Mouse (Mus musculus) embryonic fibroblast, embryonic 13.5 days (primary cell): Measurements from ENCODE around the gene Rps6kb1. TPM values are rescaled to one million over a fixed set of nuclear protein-coding genes. Genes with fewer than 3 reads are reported as not detected.

Experiments
- H3K27ac ChIP-seq: 2 replicates; pipeline ENCODE4 v1.5.1; 2012; ENCODE audit warnings: low read length, control low read depth, inconsistent platforms; ENCODE audit not compliant: insufficient read depth
- H3K4me1 ChIP-seq: 2 replicates; pipeline ENCODE4 v1.6.1; 2011; ENCODE audit warnings: low read length; ENCODE audit not compliant: control insufficient read depth, insufficient read depth
- H3K4me3 ChIP-seq: 2 replicates; pipeline ENCODE4 v1.5.1; 2011; ENCODE audit warnings: mild to moderate bottlenecking, control low read depth, low read length; ENCODE audit not compliant: insufficient read depth
- CTCF ChIP-seq: IDR thresholded peaks from 2 replicates; pipeline ENCODE4 v1.5.1; 2011; ENCODE audit warnings: mild to moderate bottlenecking, control low read depth, low read length, moderate library complexity, borderline replicate concordance; ENCODE audit not compliant: insufficient read depth
- POLR2A ChIP-seq: IDR thresholded peaks from 2 replicates; pipeline ENCODE4 v1.6.1; 2011; ENCODE audit warnings: low read depth, mild to moderate bottlenecking, control low read depth, low read length, moderate library complexity
- polyA plus RNA-seq: library from polyadenylated mRNA; stranded (reverse); fragments of >200 nt; gene quantifications from 2 replicates; pipeline ENCODE4 v1.2.4, GENCODE M21; 2011; ENCODE audit warnings: low read depth; ENCODE audit not compliant: missing spikeins, insufficient read length

Rps6kb1 gene
- polyA plus RNA-seq, 1 experiment = 70.3 TPM

- peaks cover 27% of the 10 kb centered on the region for H3K4me1 ChIP-seq
- H3K27ac ChIP-seq = peak overlapping the region; percentile 5
- no peak overlapping the region for H3K4me3 ChIP-seq
- TF ChIP-seq POLR2A (no peak), CTCF (no peak)
These were observed 29.1 kb upstream of the Rps6kb1 start for GRCm38 (mm10) chr11:86573646-86574231.

- peaks cover 29% of the 10 kb centered on the region for H3K4me1 ChIP-seq
- peak overlapping the region; percentile 100 for H3K27ac ChIP-seq
- TF ChIP-seq CTCF = no peak
- no peak for TF ChIP-seq POLR2A
- no peak overlapping the region for H3K4me3 ChIP-seq
These were observed 28.0 kb upstream of the Rps6kb1 start for GRCm38 (mm10) chr11:86572623-86573022.

GRCm38 (mm10) chr11:86571871-86572270 lies 27.3 kb upstream of the Rps6kb1 start:
- H3K4me3 ChIP-seq = no peak overlapping the region
- TF ChIP-seq POLR2A (no peak), CTCF (no peak)
- peak overlapping the region; percentile 100 for H3K27ac ChIP-seq
- H3K4me1 ChIP-seq = peaks cover 27% of the 10 kb centered on the region

GRCm38 (mm10) chr11:86571047-86571855 lies 26.6 kb upstream of the Rps6kb1 start:
- Histone ChIP-seq H3K4me3 (no peak overlapping the region), H3K27ac (peak overlapping the region; percentile 100), H3K4me1 (peaks cover 21% of the 10 kb centered on the region)
- no peak; the same call in none of the 2 replicates for TF ChIP-seq POLR2A
- TF ChIP-seq CTCF = no peak

DNA sequence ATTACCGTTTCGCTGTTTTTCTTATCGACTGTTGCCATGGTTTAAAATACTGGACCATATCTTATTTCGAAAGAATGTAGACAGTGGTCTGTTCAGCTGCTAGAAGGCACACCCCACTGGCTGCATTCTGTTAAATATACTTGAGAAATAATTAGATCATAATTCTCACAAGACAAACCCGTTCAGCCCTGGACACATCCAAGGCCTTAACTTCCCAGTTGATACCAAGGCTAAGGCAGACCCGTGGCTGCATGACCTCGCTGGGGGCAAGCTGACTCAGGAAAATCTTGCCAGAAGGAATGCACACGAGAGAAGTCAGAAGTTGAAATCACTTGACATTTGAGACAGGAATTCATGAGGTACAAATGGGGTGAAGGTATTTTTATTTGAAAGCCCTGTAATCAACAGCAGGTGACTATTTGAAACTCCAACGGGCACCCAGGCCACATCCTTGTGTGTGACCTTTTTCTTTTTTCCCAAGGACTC lies 25.7 kb upstream of the Rps6kb1 start:
- Histone ChIP-seq H3K4me1 (peaks cover 13% of the 10 kb centered on the region), H3K27ac (peak overlapping the region; percentile 100), H3K4me3 (no peak overlapping the region)
- peak; percentile 32 for TF ChIP-seq POLR2A
- no peak for TF ChIP-seq CTCF

DNA sequence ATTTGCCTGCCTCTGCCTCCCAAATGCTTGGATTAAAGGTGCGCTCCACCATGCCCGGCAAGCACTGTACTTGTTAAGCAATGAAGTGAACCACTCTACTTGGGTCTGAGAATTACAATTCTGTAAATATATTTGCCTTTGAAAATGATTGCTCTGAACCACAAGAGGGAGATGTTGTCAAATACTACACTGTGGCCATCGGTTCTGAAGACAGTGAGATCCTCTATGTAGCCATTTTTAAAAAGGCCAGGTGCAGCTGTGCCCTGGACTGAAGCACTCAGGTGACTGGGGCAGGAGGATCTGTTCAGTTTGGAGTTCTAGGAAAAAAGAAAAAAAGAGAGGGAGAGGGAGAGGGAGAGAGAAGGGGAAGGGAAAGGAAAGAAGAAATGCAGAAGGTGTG lies 23.8 kb upstream of the Rps6kb1 start:
- Histone ChIP-seq H3K4me3 (no peak overlapping the region), H3K4me1 (peaks cover 13% of the 10 kb centered on the region), H3K27ac (peak overlapping the region; percentile 41)
- no peak for TF ChIP-seq POLR2A
- no peak for TF ChIP-seq CTCF

DNA sequence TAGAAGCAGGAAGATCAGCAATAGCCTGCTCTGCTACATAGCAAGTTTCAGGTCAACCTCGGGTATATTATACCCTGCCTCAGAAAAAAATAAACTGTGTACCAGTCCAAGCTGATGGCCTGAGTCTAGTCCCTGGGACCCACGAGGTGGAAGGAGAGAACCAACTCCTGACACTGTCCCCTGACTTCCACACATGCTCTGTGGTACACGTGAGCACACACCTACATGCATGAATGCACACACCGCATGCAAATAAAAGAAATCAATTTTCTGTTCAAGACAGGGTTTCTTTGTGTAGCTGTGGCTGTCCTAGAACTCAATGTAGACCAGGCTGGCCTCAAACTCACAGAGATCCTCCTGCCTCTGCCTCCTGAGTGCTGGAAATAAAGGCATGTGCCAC lies 13.7 kb upstream of the Rps6kb1 start:
- H3K4me1 ChIP-seq = no peaks in the 10 kb centered on the region
- no peak overlapping the region for H3K27ac ChIP-seq
- no peak overlapping the region for H3K4me3 ChIP-seq
- TF ChIP-seq POLR2A (no peak), CTCF (no peak)

DNA sequence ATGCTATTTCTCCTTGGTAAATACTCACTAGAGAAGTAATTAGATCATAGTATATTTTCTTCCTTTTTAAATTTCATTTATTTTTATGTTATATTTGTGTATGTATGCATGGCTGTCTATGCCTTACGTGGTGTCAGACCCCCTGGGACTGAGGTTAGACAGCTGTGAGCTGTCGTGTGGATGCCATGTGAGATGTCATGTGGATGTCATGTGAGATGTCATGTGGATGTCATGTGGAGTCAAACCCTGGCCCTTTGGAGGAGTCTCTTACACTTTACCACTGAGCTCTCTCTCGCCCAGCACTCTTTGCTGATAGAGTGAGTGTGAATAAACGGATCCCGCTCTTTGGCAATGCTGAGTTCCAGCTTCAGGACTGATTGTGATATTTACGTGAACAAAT lies 8.9 kb upstream of the Rps6kb1 start:
- no peak overlapping the region for H3K27ac ChIP-seq
- no peaks in the 10 kb centered on the region for H3K4me1 ChIP-seq
- TF ChIP-seq CTCF (no peak), POLR2A (no peak)
- H3K4me3 ChIP-seq = no peak overlapping the region

DNA sequence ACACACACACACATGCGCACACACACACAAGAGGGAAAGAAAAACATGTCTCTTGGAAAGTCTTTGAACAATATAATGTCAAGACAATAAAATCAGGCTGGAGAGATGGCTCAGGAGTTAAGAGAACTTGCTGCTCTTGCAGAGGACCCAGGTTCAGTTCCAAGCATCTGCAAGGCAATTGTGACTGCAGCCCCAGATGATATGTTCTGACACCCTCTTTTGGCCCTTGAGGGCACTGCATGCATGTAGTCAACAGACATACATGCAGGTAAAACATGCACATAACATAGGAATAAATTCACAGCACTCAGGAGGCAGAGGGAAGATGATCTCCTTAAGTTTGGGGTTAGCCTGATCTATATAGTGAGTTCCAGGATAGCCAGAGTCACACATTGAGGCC lies 2.8 kb upstream of the Rps6kb1 start:
- Histone ChIP-seq H3K4me1 (peaks cover 2% of the 10 kb centered on the region), H3K4me3 (no peak overlapping the region)

GRCm38 (mm10) chr11:86545556-86545955 lies 951 bp upstream of the Rps6kb1 start:
- Histone ChIP-seq H3K4me3 (peak overlapping the region; percentile 54), H3K27ac (peak overlapping the region; percentile 74; the same call in 1 of the 2 replicates), H3K4me1 (peaks cover 5% of the 10 kb centered on the region)
- TF ChIP-seq POLR2A = no peak

More for the DNA sequence above, 2.8 kb upstream of the Rps6kb1 start:
- H3K27ac ChIP-seq = no peak overlapping the region
- no peak for TF ChIP-seq POLR2A
- TF ChIP-seq CTCF = no peak
